20 mouse cellular contexts compared by ENCODE assay signal in genomic region chr12:44950559-44950958, GRCm38 (mm10).
"Had no signal": no experiment of that assay in that cellular context is flagged by ENCODE, and none has a peak within 500 bp of the region (broad histone marks: within the 10 kb centered on the region; RNA-seq: fewer than 3 reads in every experiment).

No protein-coding gene starts in this region.

- DNase-seq: liver, embryonic 13.5 days; liver, postnatal 0 days; lung, embryonic 14.5 days; lung, postnatal 10 days; lung, postnatal 4 days; retina, postnatal 1 day; right cerebral cortex, adult 18-20 months; right cerebral cortex, postnatal 25 days; right cerebral cortex, postnatal 4 days; spleen, adult 18-20 months; thymus, adult 18-20 months; thymus, postnatal 14 days; thymus, postnatal 36 days had no signal

- H3K9me3 ChIP-seq: liver, embryonic 13.5 days; liver, embryonic 15.5 days; midbrain, embryonic 10.5 days; midbrain, embryonic 13.5 days; midbrain, embryonic 15.5 days; neural tube, embryonic 13.5 days; neural tube, embryonic 15.5 days had no signal

- H3K4me3 ChIP-seq: liver, embryonic 13.5 days; liver, embryonic 15.5 days; midbrain, embryonic 10.5 days; midbrain, embryonic 13.5 days; midbrain, embryonic 15.5 days; myocyte; neural tube, embryonic 13.5 days; neural tube, embryonic 15.5 days had no signal

- H3K9ac ChIP-seq: liver, embryonic 13.5 days; liver, embryonic 15.5 days; liver, postnatal 0 days; lung, embryonic 14.5 days; midbrain, embryonic 13.5 days; midbrain, embryonic 15.5 days; neural tube, embryonic 13.5 days; neural tube, embryonic 15.5 days had no signal

- H3K27me3 ChIP-seq: liver, embryonic 13.5 days; liver, embryonic 15.5 days; midbrain, embryonic 13.5 days; midbrain, embryonic 15.5 days; neural tube, embryonic 13.5 days; neural tube, embryonic 15.5 days had no signal

- H3K36me3 ChIP-seq: liver, embryonic 13.5 days; liver, embryonic 15.5 days; midbrain, embryonic 10.5 days; midbrain, embryonic 13.5 days; midbrain, embryonic 15.5 days; neural tube, embryonic 13.5 days; neural tube, embryonic 15.5 days had no signal

- H3K4me2 ChIP-seq: liver, embryonic 13.5 days; liver, embryonic 15.5 days; lung, embryonic 14.5 days; midbrain, embryonic 13.5 days; midbrain, embryonic 15.5 days; neural tube, embryonic 13.5 days; neural tube, embryonic 15.5 days had no signal

- ATAC-seq: liver, postnatal 0 days; midbrain, embryonic 13.5 days; midbrain, embryonic 15.5 days had no signal

- H3K27ac ChIP-seq: liver, embryonic 13.5 days; liver, embryonic 15.5 days; midbrain, embryonic 10.5 days; midbrain, embryonic 13.5 days; midbrain, embryonic 15.5 days; neural tube, embryonic 13.5 days; neural tube, embryonic 15.5 days had no signal

- H3K4me1 ChIP-seq: liver, embryonic 13.5 days; liver, embryonic 15.5 days; midbrain, embryonic 10.5 days; midbrain, embryonic 13.5 days; midbrain, embryonic 15.5 days; neural tube, embryonic 13.5 days; neural tube, embryonic 15.5 days had no signal
